In the genomic region with DNA sequence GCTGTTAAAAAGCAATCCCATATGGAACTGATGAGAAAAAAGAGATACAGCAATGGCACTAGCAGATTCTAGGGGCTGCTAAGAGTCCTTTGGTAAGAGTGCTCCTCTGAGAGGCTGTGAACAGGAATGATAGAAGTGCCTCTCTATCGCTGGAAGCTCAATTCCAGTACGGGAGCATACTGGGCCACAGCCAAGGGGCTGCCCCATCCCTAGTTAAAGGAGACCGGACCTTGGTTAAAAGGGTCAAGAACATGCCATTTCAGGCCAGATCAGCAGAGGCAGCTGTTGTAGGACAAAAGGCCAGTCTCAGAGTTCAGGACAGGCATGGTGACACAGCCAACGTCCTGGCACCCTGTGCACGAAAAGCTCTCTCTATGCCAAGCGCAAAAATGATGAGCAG, we compare ENCODE assay signal across 9 mouse cellular contexts. TPM values are rescaled to one million over a fixed set of nuclear protein-coding genes. Genes with fewer than 3 reads are reported as not detected.
DNase-seq lines count a peak whose midpoint lies in the region; ATAC-seq and TF ChIP-seq lines count a peak whose summit lies in the region.
"Had no signal": no experiment of that assay in that cellular context is flagged by ENCODE, and none has a peak within 500 bp of the region (broad histone marks: within the 10 kb centered on the region; RNA-seq: fewer than 3 reads in every experiment).

No protein-coding gene starts in this region.

- ATAC-seq in heart, embryonic 14.5 days (ENCODE audit: insufficient number of reproducible peaks, insufficient read depth, low FRiP score, low read depth) = no peak
- ATAC-seq in neural tube, embryonic 12.5 days (ENCODE audit: low FRiP score, low read depth) = no peak
- ATAC-seq in forebrain, embryonic 16.5 days = no peak
- no peak for ATAC-seq in stomach, embryonic 16.5 days (ENCODE audit: insufficient read depth, low FRiP score)

- peaks cover 8% of the 10 kb centered on the region for H3K27me3 ChIP-seq in heart, embryonic 14.5 days (ENCODE audit: control insufficient read depth, insufficient read depth, low read length)
- peaks cover 11% of the 10 kb centered on the region for H3K27me3 ChIP-seq in neural tube, embryonic 12.5 days (replicated peaks)
- H3K27me3 ChIP-seq in forebrain, embryonic 16.5 days (replicated peaks; ENCODE audit: control insufficient read depth, insufficient read depth, low read length) = no peaks in the 10 kb centered on the region
- no peaks in the 10 kb centered on the region for H3K27me3 ChIP-seq in stomach, embryonic 16.5 days (ENCODE audit: control insufficient read depth, insufficient read depth, low read length)
- peaks cover 9% of the 10 kb centered on the region; the same call in 1 of the 2 replicates for H3K27me3 ChIP-seq in thymus, adult 2 months (ENCODE audit: control insufficient read depth, insufficient read depth, low read length)

- H3K4me2 ChIP-seq in heart, embryonic 14.5 days (ENCODE audit: low read length) = 0 out of 2 replicates have a peak overlapping the region, but pooled peaks have one; percentile 97
- H3K4me2 ChIP-seq in neural tube, embryonic 12.5 days (replicated peaks) = peak overlapping the region; percentile 97; the same call in 1 of the 2 replicates
- H3K4me2 ChIP-seq in forebrain, embryonic 16.5 days (ENCODE audit: low read length) = peak overlapping the region; percentile 95; the same call in 1 of the 2 replicates
- peak overlapping the region; percentile 91; the same call in 1 of the 2 replicates for H3K4me2 ChIP-seq in stomach, embryonic 16.5 days (ENCODE audit: low read depth, low read length)

- no peak overlapping the region for H3K4me3 ChIP-seq in heart, embryonic 14.5 days (ENCODE audit: control insufficient read depth in 1 of 2, insufficient read depth in 1 of 2, low read depth in 1 of 2, low read length in 2 of 2)
- H3K4me3 ChIP-seq in neural tube, embryonic 12.5 days = 0 out of 2 replicates have a peak overlapping the region, but pooled peaks have one; percentile 57
- H3K4me3 ChIP-seq in forebrain, embryonic 16.5 days (replicated peaks; ENCODE audit: low read length) = no peak overlapping the region
- H3K4me3 ChIP-seq in stomach, embryonic 16.5 days (replicated peaks; ENCODE audit: low read length) = no peak overlapping the region
- H3K4me3 ChIP-seq in thymus, adult 2 months (ENCODE audit: control insufficient read depth, insufficient read depth, low read length) = no peak overlapping the region

- no peaks in the 10 kb centered on the region for H3K36me3 ChIP-seq in heart, embryonic 14.5 days (ENCODE audit: control insufficient read depth, insufficient read depth, low read length)
- no peaks in the 10 kb centered on the region for H3K36me3 ChIP-seq in neural tube, embryonic 12.5 days
- H3K36me3 ChIP-seq in forebrain, embryonic 16.5 days (ENCODE audit: control insufficient read depth, insufficient read depth) = no peaks in the 10 kb centered on the region
- no peaks in the 10 kb centered on the region for H3K36me3 ChIP-seq in stomach, embryonic 16.5 days (ENCODE audit: control insufficient read depth, insufficient read depth, low read length)
- H3K36me3 ChIP-seq in thymus, adult 2 months (ENCODE audit: control insufficient read depth, insufficient read depth, low read length) = no peaks in the 10 kb centered on the region

- 62% methylated on average over 6 of the region's 6 CpGs for WGBS in heart, embryonic 14.5 days
- WGBS in neural tube, embryonic 12.5 days = 82% methylated on average over 6 of the region's 6 CpGs
- 82% methylated on average over 6 of the region's 6 CpGs for WGBS in forebrain, embryonic 16.5 days
- 77% methylated on average over 6 of the region's 6 CpGs for WGBS in stomach, embryonic 16.5 days
- WGBS in thymus, adult 2 months = 94% methylated on average over 6 of the region's 6 CpGs

- peaks cover 0 to 3% of the 10 kb centered on the region in 2 experiments; a peak in 1 of 4 replicates for H3K4me1 ChIP-seq in heart, embryonic 14.5 days (ENCODE audit: control insufficient read depth in 2 of 2, insufficient read depth in 2 of 2, low read length in 2 of 2)
- peaks cover 14% of the 10 kb centered on the region; the same call in 1 of the 2 replicates for H3K4me1 ChIP-seq in neural tube, embryonic 12.5 days
- H3K4me1 ChIP-seq in forebrain, embryonic 16.5 days (replicated peaks; ENCODE audit: control insufficient read depth, insufficient read depth, low read length) = peaks cover 12% of the 10 kb centered on the region; the same call in 1 of the 2 replicates
- H3K4me1 ChIP-seq in stomach, embryonic 16.5 days (ENCODE audit: control insufficient read depth, insufficient read depth, low read length) = no peaks in the 10 kb centered on the region
- peaks cover 3% of the 10 kb centered on the region for H3K4me1 ChIP-seq in thymus, adult 2 months (replicated peaks; ENCODE audit: control insufficient read depth, insufficient read depth, low read length)

- H3K27ac ChIP-seq in heart, embryonic 14.5 days (replicated peaks in 1 of 2; ENCODE audit: control insufficient read depth in 1 of 2, insufficient read depth in 1 of 2, low read depth in 2 of 2, low read length in 2 of 2) = no peak overlapping the region
- H3K27ac ChIP-seq in neural tube, embryonic 12.5 days = no peak overlapping the region
- H3K27ac ChIP-seq in forebrain, embryonic 16.5 days (ENCODE audit: low read length) = no peak overlapping the region
- H3K27ac ChIP-seq in stomach, embryonic 16.5 days (ENCODE audit: low read length) = no peak overlapping the region
- H3K27ac ChIP-seq in thymus, adult 2 months (ENCODE audit: control insufficient read depth, insufficient read depth, low read length) = no peak overlapping the region

- no peak overlapping the region for H3K9ac ChIP-seq in heart, embryonic 14.5 days (ENCODE audit: low read length)
- no peak overlapping the region for H3K9ac ChIP-seq in neural tube, embryonic 12.5 days
- H3K9ac ChIP-seq in forebrain, embryonic 16.5 days (replicated peaks; ENCODE audit: low read depth, low read length) = no peak overlapping the region
- H3K9ac ChIP-seq in stomach, embryonic 16.5 days (ENCODE audit: low read length) = no peak overlapping the region

- no peak for TF ChIP-seq POLR2A in thymus, adult 2 months (IDR thresholded peaks at IDR 0.05; ENCODE audit: control insufficient read depth, extremely low read depth, insufficient read depth, low read length, poor library complexity)

- no peak for DNase-seq in heart, adult 8-10 months (ENCODE audit: low spot score)
- no peak for DNase-seq in neural tube, embryonic 10.5 days (ENCODE audit: extremely low spot score, low spot score)
- DNase-seq in thymus, adult 2 months = no peak
- DNase-seq: lung, adult 2 months had no signal

- no peak for TF ChIP-seq CTCF in thymus, adult 2 months (IDR thresholded peaks at IDR 0.05; ENCODE audit: borderline replicate concordance, control insufficient read depth, extremely low read depth, insufficient read depth, low read length, poor library complexity)

- no peaks in the 10 kb centered on the region for H3K9me3 ChIP-seq in heart, embryonic 14.5 days (ENCODE audit: control insufficient read depth, low read length)
- no peaks in the 10 kb centered on the region for H3K9me3 ChIP-seq in neural tube, embryonic 12.5 days
- no peaks in the 10 kb centered on the region for H3K9me3 ChIP-seq in forebrain, embryonic 16.5 days (ENCODE audit: control insufficient read depth, low read length)
- no peaks in the 10 kb centered on the region for H3K9me3 ChIP-seq in stomach, embryonic 16.5 days (replicated peaks; ENCODE audit: control insufficient read depth, low read length)

RNA-seq across cellular contexts. Expression of a gene that starts 1.4 kb away (rescaled TPM):
- polyA plus RNA-seq in heart, embryonic 14.5 days (2014; fragmentation: Nextera tagmentation; extraction: Ambion mirVana) = 0.61 and 0.68 TPM in 2 replicates
- total RNA-seq in heart, adult 8-10 months (2022) = 1 to 10 TPM; 1.1 to 2.0 (median 1.7) TPM
- polyA plus RNA-seq in neural tube, embryonic 12.5 days (2016; fragmentation: Nextera tagmentation; extraction: Ambion mirVana) = 5.2 and 6.0 TPM in 2 replicates
- polyA plus RNA-seq in forebrain, embryonic 16.5 days (2015; fragmentation: Nextera tagmentation; extraction: Ambion mirVana) = 8.4 and 10.3 TPM in 2 replicates
- polyA plus RNA-seq in stomach, embryonic 16.5 days (2015; fragmentation: Nextera tagmentation; extraction: Ambion mirVana) = 1.8 and 1.9 TPM in 2 replicates
- 0.92 and 1.4 TPM in 2 replicates for polyA plus RNA-seq in thymus, adult 2 months (2012; rRNA removed)
- total RNA-seq: common myeloid progenitor, adult 5-6 weeks had no signal

RNA-seq across cellular contexts. Expression of a gene that starts 26.2 kb away (rescaled TPM):
- polyA plus RNA-seq in heart, embryonic 14.5 days (2014; fragmentation: Nextera tagmentation; extraction: Ambion mirVana) = 8.9 and 10.4 TPM in 2 replicates
- 1 to 10 TPM; 3.5 to 4.2 (median 3.8) TPM for total RNA-seq in heart, adult 8-10 months (2022)
- 53.8 and 59.4 TPM in 2 replicates for polyA plus RNA-seq in neural tube, embryonic 12.5 days (2016; fragmentation: Nextera tagmentation; extraction: Ambion mirVana)
- 63.5 and 72.6 TPM in 2 replicates for polyA plus RNA-seq in forebrain, embryonic 16.5 days (2015; fragmentation: Nextera tagmentation; extraction: Ambion mirVana)
- polyA plus RNA-seq in stomach, embryonic 16.5 days (2015; fragmentation: Nextera tagmentation; extraction: Ambion mirVana) = 17.7 and 19.0 TPM in 2 replicates
- 0.64 and 1.1 TPM in 2 replicates for polyA plus RNA-seq in thymus, adult 2 months (2012; rRNA removed)
